Mouse (Mus musculus): ENCODE data around the gene Plpp2. TPM values are rescaled to one million over a fixed set of nuclear protein-coding genes. Genes with fewer than 3 reads are reported as not detected.

The Plpp2 gene
- polyA plus RNA-seq, 1 experiment from 2014 or later, result 21.9 TPM

- Histone ChIP-seq H3K9me3 (no peaks in the 10 kb centered on the region), H3K9ac (no peak overlapping the region), H3K36me3 (peaks cover 32% of the 10 kb centered on the region), H3K27me3 (no peaks in the 10 kb centered on the region), H3K27ac (replicated peaks) (no peak overlapping the region), H3K4me2 (no peak overlapping the region), H3K4me1 (replicated peaks) (peaks cover 12% of the 10 kb centered on the region), H3K4me3 (no peak overlapping the region)
- WGBS, result 95% methylated on average over 7 of the region's 7 CpGs
- no peak for ATAC-seq (ENCODE audit: low FRiP score, low read depth)
These were observed 3.7 kb upstream of the Plpp2 start for GRCm38 (mm10) chr10:79537271-79537670.

GRCm38 (mm10) chr10:79536461-79537080 is 3.0 kb upstream of the Plpp2 start:
- Histone ChIP-seq H3K27me3 (no peaks in the 10 kb centered on the region), H3K9ac (no peak overlapping the region), H3K9me3 (no peaks in the 10 kb centered on the region), H3K4me2 (no peak overlapping the region), H3K36me3 (peaks cover 29% of the 10 kb centered on the region), H3K4me3 (no peak overlapping the region), H3K4me1 (replicated peaks) (peaks cover 12% of the 10 kb centered on the region), H3K27ac (replicated peaks) (no peak overlapping the region)
- WGBS, result 79% methylated on average over 12 of the region's 12 CpGs
- ATAC-seq (ENCODE audit: low FRiP score, low read depth), result no peak

GRCm38 (mm10) chr10:79535431-79535830 is 1.8 kb upstream of the Plpp2 start:
- H3K4me1 ChIP-seq (replicated peaks), result peaks cover 12% of the 10 kb centered on the region
- no peaks in the 10 kb centered on the region for H3K9me3 ChIP-seq
- ATAC-seq (ENCODE audit: low FRiP score, low read depth), result no peak
- peaks cover 19% of the 10 kb centered on the region; the same call in 1 of the 2 replicates for H3K36me3 ChIP-seq
- H3K4me2 ChIP-seq, result no peak overlapping the region
- no peak overlapping the region for H3K27ac ChIP-seq (replicated peaks)
- no peaks in the 10 kb centered on the region for H3K27me3 ChIP-seq
- H3K4me3 ChIP-seq, result no peak overlapping the region
- 58% methylated on average over 1 of the region's 1 CpGs for WGBS
- H3K9ac ChIP-seq, result no peak overlapping the region

- Histone ChIP-seq H3K4me2 (no peak overlapping the region), H3K36me3 (peaks cover 9% of the 10 kb centered on the region; the same call in 1 of the 2 replicates), H3K4me3 (no peak overlapping the region), H3K27me3 (no peaks in the 10 kb centered on the region), H3K27ac (replicated peaks) (no peak overlapping the region), H3K4me1 (replicated peaks) (peaks cover 12% of the 10 kb centered on the region), H3K9ac (no peak overlapping the region), H3K9me3 (no peaks in the 10 kb centered on the region)
- ATAC-seq (ENCODE audit: low FRiP score, low read depth), result no peak
- 82% methylated on average over 2 of the region's 2 CpGs for WGBS
These were observed 830 bp upstream of the Plpp2 start for GRCm38 (mm10) chr10:79534426-79534825.

- peaks cover 12% of the 10 kb centered on the region for H3K4me1 ChIP-seq (replicated peaks)
- H3K9ac ChIP-seq, result peak overlapping the region; percentile 66; the same call in 1 of the 2 replicates
- H3K36me3 ChIP-seq, result no peaks in the 10 kb centered on the region
- H3K27ac ChIP-seq (replicated peaks), result no peak overlapping the region
- WGBS, result 24% methylated on average over 3 of the region's 3 CpGs
- H3K9me3 ChIP-seq, result no peaks in the 10 kb centered on the region
- H3K27me3 ChIP-seq, result no peaks in the 10 kb centered on the region
- H3K4me2 ChIP-seq, result peak overlapping the region; percentile 96
- ATAC-seq (ENCODE audit: low FRiP score, low read depth), result 0 out of 2 replicates have a peak, but pooled peaks have one; percentile 1
- peak overlapping the region; percentile 60 for H3K4me3 ChIP-seq
These were observed 918 bp downstream of the Plpp2 start for GRCm38 (mm10) chr10:79532678-79533077.

GRCm38 (mm10) chr10:79531593-79531992 is 2.0 kb downstream of the Plpp2 start:
- 92% methylated on average over 3 of the region's 3 CpGs for WGBS
- H3K9ac ChIP-seq, result no peak overlapping the region
- no peaks in the 10 kb centered on the region for H3K36me3 ChIP-seq
- no peak overlapping the region for H3K4me2 ChIP-seq
- no peaks in the 10 kb centered on the region for H3K27me3 ChIP-seq
- H3K27ac ChIP-seq (replicated peaks), result no peak overlapping the region
- ATAC-seq (ENCODE audit: low FRiP score, low read depth), result no peak
- peaks cover 12% of the 10 kb centered on the region for H3K4me1 ChIP-seq (replicated peaks)
- no peaks in the 10 kb centered on the region for H3K9me3 ChIP-seq
- no peak overlapping the region for H3K4me3 ChIP-seq

GRCm38 (mm10) chr10:79530721-79531120 is 2.9 kb downstream of the Plpp2 start:
- Histone ChIP-seq H3K4me2 (no peak overlapping the region), H3K4me3 (no peak overlapping the region), H3K27ac (replicated peaks) (no peak overlapping the region), H3K9me3 (no peaks in the 10 kb centered on the region), H3K27me3 (no peaks in the 10 kb centered on the region), H3K9ac (no peak overlapping the region), H3K4me1 (replicated peaks) (peaks cover 12% of the 10 kb centered on the region), H3K36me3 (no peaks in the 10 kb centered on the region)
- WGBS, result 95% methylated on average over 13 of the region's 13 CpGs
- no peak for ATAC-seq (ENCODE audit: low FRiP score, low read depth)

- H3K4me1 ChIP-seq (replicated peaks), result peaks cover 12% of the 10 kb centered on the region
- no peak overlapping the region for H3K27ac ChIP-seq (replicated peaks)
- no peaks in the 10 kb centered on the region for H3K36me3 ChIP-seq
- H3K9ac ChIP-seq, result no peak overlapping the region
- no peak overlapping the region for H3K4me2 ChIP-seq
- ATAC-seq (ENCODE audit: low FRiP score, low read depth), result no peak
- H3K27me3 ChIP-seq, result no peaks in the 10 kb centered on the region
- no peaks in the 10 kb centered on the region for H3K9me3 ChIP-seq
- no peak overlapping the region for H3K4me3 ChIP-seq
- 72% methylated on average over 8 of the region's 8 CpGs for WGBS
These were observed 3.4 kb downstream of the Plpp2 start for GRCm38 (mm10) chr10:79530241-79530640.

- no peak overlapping the region for H3K9ac ChIP-seq
- WGBS, result 83% methylated on average over 3 of the region's 3 CpGs
These were observed 5.5 kb downstream of the Plpp2 start for GRCm38 (mm10) chr10:79528081-79528480.

GRCm38 (mm10) chr10:79527453-79527845 is 6.1 kb downstream of the Plpp2 start:
- H3K9ac ChIP-seq, result no peak overlapping the region
- no peaks in the 10 kb centered on the region for H3K36me3 ChIP-seq
- 88% methylated on average over 6 of the region's 6 CpGs for WGBS
- no peaks in the 10 kb centered on the region for H3K27me3 ChIP-seq
- no peak overlapping the region for H3K27ac ChIP-seq (replicated peaks)
- no peaks in the 10 kb centered on the region for H3K9me3 ChIP-seq
- no peak overlapping the region for H3K4me3 ChIP-seq
- no peaks in the 10 kb centered on the region for H3K4me1 ChIP-seq (replicated peaks)
- no peak for ATAC-seq (ENCODE audit: low FRiP score, low read depth)
- no peak overlapping the region for H3K4me2 ChIP-seq

More at GRCm38 (mm10) chr10:79528081-79528480, 5.5 kb downstream of the Plpp2 start:
- ATAC-seq (ENCODE audit: low FRiP score, low read depth), result no peak
- no peak overlapping the region for H3K4me2 ChIP-seq
- no peaks in the 10 kb centered on the region for H3K36me3 ChIP-seq
- no peaks in the 10 kb centered on the region for H3K9me3 ChIP-seq
- H3K27me3 ChIP-seq, result no peaks in the 10 kb centered on the region
- no peak overlapping the region for H3K4me3 ChIP-seq
- H3K4me1 ChIP-seq (replicated peaks), result peaks cover 3% of the 10 kb centered on the region
- no peak overlapping the region for H3K27ac ChIP-seq (replicated peaks)

- no peak for ATAC-seq (ENCODE audit: low FRiP score, low read depth)
- Histone ChIP-seq H3K9ac (no peak overlapping the region), H3K36me3 (no peaks in the 10 kb centered on the region), H3K27me3 (no peaks in the 10 kb centered on the region), H3K4me1 (replicated peaks) (no peaks in the 10 kb centered on the region), H3K27ac (replicated peaks) (no peak overlapping the region), H3K4me2 (no peak overlapping the region), H3K4me3 (no peak overlapping the region), H3K9me3 (no peaks in the 10 kb centered on the region)
- 89% methylated on average over 12 of the region's 12 CpGs for WGBS
These were observed 6.7 kb downstream of the Plpp2 start for GRCm38 (mm10) chr10:79526661-79527452.

- no peaks in the 10 kb centered on the region for H3K27me3 ChIP-seq
- H3K9ac ChIP-seq, result no peak overlapping the region
- H3K9me3 ChIP-seq, result no peaks in the 10 kb centered on the region
- 91% methylated on average over 8 of the region's 8 CpGs for WGBS
- ATAC-seq (ENCODE audit: low FRiP score, low read depth), result no peak
- H3K4me2 ChIP-seq, result no peak overlapping the region
- no peak overlapping the region for H3K4me3 ChIP-seq
- no peak overlapping the region for H3K27ac ChIP-seq (replicated peaks)
- H3K4me1 ChIP-seq (replicated peaks), result no peaks in the 10 kb centered on the region
- no peaks in the 10 kb centered on the region for H3K36me3 ChIP-seq
These were observed 7.9 kb downstream of the Plpp2 start for GRCm38 (mm10) chr10:79525456-79526325.
